Mouse (Mus musculus): ENCODE results near the gene Setdb1. TPM values are rescaled to one million over a fixed set of nuclear protein-coding genes. Genes with fewer than 3 reads are reported as not detected.

Setdb1 gene
- total RNA-seq, 2 experiments from 2014 or later, result 20.5 to 22.4 TPM

DNA sequence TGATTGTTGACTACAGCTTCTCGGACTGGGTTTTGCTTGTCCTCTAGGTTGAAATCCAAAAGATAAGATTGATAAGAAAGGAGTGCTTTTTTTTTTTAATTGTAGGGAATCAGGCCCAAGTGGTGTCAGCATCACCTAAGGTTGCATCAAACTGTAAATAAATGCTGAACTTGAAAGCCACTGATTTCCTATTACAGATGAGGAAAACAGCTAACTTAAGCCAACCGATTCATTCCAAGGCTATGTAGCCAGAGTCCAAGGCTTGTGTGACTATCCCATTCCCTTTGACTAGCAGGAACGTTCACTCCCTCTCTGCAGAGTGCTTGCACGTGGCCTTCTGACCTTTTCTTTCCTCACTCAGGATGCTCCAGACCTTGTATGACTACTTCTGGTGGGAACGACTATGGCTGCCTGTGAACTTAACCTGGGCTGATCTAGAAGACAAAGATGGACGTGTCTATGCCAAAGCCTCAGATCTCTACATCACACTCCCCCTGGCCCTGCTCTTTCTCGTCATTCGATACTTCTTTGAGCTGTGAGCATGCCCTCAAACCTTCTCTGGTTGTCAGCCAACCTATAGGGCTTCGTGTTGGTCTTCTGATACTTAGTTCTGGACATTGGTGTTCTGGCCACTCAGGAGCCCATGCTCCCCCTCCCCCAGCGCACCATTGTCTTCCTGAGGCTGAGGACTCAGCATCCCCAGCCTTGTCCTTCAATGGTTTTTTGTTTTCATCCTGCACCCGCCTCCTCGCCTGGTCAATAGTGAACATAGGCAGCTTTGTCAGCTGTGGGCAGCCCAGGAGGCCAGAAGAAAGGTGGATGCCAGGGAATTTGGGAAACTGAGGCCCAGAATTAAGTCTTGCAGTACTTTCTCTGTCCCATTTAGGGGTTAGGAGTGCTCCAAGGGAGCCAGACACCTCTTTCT is 37.0 kb downstream of the Setdb1 start:
- no peak for ATAC-seq (ENCODE audit: poor library complexity, severe bottlenecking)

DNA sequence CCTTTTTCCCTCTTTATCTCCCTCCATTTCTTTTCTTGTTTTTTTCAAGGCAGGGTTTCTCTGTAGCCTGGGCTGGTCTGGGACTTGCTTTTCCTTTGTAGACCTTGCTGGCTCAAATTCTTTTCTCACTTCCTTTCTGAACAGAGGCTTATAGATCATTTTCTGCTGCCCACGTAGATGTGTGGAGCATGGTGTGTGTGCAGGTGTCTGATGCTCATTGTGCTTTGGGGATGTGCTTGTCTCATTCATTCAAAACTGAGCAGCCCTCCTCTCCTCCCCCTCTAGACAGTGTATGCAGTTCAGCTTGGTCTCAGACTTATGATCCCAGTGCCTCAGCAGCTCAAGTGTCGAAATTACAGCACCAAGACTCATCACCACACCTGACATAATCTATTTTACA is 37.9 kb downstream of the Setdb1 start:
- no peak for ATAC-seq (ENCODE audit: poor library complexity, severe bottlenecking)

DNA sequence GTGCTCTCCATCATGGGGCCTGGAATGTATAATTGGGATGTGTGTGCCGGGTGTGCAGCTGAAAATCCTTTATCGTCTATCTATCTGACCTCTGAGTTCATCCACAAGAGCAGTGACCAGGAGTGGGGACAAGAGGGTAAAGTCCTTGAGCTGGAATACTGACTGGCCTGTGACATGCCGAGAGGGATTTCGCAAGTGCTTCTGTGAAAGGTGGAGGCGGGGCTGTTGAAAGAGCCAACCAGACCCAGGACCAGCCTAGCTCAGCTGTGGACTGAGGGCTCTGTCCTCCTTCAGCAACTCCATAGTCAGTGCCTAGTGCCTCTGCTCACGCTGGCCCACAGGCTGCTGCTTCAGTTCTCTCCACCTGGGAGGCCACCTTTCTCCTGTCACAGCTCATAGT is 38.5 kb downstream of the Setdb1 start:
- ATAC-seq (ENCODE audit: poor library complexity, severe bottlenecking), result peak; percentile 22; the same call in 1 of the 2 replicates

DNA sequence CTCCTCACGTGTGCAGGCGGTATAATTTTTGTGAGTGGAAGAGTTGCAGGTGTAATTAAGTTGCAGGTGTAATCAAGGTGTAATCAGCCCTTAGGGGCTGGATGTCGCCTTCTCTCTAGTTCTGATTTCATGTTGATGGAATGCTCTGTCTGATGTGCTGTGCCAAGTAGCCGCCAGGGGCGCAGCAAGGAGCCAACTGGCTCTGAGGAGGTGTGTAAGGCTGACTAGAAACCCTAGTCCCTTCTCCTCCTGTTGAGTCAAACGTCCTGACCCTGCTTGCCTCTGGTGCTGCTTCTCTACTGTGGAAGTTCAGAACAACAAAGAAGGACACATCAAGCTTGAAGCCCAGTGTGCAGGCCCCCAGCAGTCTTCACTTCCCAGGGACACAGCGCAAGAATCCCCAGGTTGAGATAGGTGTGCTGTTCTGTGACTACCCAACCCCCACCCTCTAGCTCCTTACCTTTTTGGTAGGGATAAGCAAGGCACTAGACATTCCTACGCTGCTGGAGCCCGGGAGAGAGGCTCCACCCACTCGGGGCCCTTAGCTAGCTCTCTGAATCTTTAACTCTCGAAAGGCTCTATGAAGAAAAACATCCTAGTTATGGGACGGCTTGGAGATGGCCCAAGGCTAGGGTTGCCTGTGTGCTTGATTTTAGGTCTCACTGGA is 39.5 kb downstream of the Setdb1 start:
- 0 out of 2 replicates have a peak, but pooled peaks have one; percentile 20 for ATAC-seq (ENCODE audit: poor library complexity, severe bottlenecking)

DNA sequence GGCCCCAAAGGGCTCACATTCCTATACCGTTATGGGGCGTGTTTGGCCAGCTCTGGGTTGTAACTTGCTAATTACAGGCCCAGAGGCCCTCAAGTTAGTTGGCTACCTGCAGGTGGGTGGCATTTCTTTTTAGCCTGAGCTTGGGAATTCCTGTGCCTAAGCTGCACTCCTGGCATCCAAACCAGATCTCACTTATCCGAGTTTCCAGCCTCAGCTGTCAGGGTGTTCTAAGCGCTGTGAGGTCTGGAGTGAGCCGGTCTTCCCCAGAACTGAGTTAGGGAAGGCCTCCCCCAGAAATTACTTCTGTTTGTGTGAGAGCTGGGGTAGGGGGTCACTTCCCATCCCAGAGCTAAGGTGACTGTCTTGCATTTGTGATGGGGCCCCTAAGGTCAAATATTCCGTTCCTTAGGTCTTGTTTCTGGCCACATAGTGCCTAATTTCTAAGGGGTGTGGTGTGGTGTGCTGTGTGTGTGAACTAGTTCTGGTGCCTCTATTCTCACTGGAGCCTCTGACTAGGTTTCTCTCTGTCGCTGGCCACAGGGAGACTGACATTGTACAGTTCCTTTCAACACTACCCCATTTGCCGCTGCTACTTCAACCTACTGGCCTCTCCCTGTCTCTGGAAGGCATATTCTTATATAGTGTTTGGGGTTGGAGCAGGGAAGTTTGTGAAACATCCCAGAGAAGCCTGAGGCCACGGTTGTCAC is 41.0 kb downstream of the Setdb1 start:
- no peak for ATAC-seq (ENCODE audit: poor library complexity, severe bottlenecking)

DNA sequence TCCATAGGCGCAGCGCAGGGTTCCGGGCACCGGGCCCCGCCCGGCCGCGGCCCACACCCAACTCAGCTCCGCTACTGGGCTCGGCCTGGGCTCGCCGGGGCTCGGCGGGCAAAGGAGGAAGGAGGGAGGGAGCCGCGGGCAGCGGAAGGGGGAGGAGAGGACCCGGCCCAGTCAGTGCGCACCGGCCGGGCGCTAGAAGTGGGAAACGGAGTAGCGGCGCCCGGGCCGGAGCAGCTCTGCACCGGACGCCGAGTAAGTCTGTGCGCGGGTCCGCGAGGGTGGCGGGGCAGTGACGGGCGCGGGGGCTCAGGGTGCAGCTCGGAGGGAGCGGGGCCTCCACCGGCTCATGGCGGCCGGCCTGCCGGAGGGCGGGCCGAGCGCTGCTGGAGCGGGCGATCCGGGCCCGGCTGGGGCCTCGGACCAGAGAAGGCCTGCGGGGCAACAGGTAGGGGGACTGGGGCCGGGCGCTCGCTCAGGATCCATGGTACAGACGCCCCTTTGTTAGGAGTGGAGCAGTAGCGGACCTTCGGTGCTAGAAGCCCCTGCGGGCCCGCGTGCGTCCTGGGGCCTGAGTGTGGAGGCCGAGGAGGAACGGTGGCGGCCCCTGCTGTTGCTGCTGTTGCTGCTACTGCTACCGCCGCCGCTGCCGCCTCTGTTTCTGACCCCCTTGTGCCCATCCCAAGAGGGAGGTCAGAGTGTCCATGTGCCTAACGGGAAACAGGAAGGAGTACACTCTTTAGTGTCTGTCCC is 41.7 kb downstream of the Setdb1 start:
- ATAC-seq (ENCODE audit: poor library complexity, severe bottlenecking), result peak; percentile 80

DNA sequence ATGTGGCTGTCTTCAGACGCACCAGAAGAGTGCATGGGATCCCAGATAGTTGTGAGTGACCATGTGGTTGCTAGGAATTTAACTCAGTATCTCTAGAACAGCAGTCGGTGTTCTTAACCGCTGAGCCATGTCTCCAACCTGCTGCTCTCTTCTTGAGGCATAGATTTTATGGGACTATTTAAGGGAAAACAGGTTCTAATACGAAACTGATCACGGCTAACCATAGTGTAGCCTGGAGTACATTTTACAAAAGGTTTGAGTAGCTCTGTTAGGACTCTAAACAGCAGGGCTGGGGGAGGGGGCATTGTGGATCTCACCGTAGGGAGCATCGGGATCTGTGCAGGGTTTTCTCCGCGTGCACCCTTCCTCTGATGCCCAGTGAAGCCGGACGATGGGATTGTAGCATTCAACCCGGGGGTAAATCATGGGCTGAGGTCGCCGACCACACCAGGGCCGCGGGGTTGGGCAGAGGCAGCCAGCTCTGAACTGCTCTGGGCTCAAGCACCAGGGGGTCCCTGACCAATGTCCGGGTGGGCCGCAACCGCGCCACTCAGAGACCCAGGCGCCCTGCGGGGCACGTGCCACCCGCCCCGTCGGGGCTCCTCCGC is 42.4 kb downstream of the Setdb1 start, which contains the start of gene Cers2:
Cers2 (plus strand) TSS at position 306 of the 608 bp plus-strand sequence.
- no peak for ATAC-seq (ENCODE audit: poor library complexity, severe bottlenecking)

DNA sequence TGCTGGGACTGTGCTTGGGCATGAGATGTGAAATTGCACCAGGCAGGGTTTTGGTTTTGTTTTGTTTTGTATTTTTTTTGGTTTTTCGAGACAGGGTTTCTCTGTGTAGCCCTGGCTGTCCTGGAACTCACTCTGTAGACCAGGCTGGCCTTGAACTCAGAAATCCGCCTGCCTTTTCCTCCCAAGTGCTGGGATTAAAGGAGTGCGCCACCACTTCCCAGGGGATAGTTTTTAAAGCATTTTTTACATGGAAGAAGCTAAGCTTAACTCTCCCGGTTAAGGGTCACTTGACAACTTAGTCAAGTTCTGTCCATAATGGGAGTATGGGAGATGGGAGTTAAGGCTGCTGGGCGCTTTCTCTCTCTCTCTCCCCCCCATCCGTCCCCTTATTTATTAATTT is 42.9 kb downstream of the Setdb1 start:
- no peak for ATAC-seq (ENCODE audit: poor library complexity, severe bottlenecking)

DNA sequence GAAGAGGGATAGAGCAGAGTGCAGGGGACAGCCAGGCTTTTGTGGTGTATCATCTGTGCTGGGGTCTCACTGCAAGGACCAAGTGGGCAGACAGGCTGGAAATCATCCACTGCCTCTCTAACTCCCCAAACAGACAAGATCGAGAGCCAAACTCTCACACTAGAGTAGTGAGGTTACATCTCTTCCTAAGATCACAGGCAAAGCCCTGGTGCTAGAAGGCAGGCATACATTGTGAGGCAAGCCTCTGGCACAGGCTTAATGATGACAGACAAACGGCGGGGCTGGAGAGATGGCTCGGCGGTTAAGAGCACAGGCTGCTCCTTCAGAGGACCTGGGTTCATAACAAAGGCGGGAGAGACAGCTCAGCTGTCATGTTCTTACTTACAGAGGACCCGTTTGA is 43.5 kb downstream of the Setdb1 start:
- no peak for ATAC-seq (ENCODE audit: poor library complexity, severe bottlenecking)

DNA sequence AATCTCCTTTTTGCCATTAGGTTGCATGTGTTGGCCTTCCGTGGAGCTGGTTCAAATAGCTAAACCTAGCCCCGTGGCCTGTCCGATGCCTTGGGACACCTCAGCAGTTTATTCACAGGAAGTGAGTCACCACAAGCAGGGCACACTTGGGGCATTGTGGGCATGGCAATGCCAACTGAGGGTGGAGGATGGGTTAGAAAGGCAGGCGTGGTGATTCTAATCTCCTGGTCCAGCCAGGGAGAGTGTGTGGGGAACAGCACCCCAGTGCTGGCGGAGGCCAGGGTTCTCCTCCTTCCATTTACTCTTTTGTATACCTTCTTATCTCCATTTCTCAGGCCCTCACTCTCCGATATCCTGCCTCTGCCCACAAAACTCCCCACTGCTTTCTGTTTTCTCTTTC is 44.4 kb downstream of the Setdb1 start:
- ATAC-seq (ENCODE audit: poor library complexity, severe bottlenecking), result peak; percentile 67

DNA sequence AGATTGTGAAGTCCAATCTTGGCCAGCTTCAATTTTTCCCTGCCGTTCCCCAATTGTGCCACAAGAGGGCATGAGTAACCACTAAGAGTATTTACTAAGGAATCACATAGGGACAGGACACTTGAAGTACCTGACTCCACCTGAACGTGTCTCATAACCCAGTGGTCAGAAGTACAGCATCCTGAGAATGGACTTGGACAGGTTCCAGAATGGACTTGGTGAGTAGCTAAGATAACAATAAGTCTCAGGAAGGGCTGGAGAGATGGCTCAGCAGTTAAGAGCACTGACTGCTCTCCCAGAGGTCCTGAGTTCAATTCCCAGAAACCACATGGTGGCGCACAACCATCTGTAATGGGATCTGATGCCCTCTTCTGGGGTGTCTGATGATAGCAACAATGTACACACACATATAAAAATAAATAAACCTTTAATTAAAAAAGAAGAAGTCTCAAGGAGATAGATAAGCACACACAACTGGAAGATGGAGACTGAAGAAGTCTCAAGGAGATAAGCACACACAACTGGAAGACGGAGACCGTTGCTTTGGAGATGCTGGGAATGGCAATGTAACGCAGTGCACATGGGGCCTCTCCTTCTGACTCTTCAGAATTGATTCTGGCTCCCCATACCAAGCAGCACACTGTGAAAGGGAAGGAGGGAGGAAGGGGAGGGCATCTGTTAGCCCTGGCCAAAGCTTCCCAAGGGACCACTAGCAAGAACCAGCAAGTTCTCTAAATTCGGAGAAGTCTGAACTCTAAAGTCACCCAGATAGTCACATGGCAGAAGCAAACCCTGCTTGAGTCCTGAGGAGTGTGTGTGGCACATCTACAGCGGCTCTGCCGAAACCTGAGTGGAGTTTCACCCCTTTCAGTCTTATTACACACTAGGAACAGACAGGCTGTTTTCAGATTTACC is 45.8 kb downstream of the Setdb1 start:
- ATAC-seq (ENCODE audit: poor library complexity, severe bottlenecking), result peak; percentile 38

DNA sequence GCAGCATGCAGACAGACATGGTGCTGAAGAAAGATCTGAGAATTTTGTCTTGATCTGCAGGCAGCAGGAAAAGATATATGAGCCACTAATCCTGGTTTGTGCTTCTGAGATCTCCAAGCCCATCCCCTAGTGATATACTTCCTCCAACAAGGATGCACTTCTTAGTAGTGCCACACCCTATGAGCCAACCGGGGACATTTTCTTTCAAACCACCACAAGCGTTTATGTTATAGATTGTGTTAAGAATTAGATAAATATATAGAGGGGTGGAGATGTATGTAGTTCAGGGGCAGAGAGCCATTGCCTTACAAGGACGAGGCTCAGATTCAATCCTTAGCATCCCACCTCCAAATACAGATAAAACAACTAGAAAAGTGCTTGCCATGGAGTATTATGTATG is 46.5 kb downstream of the Setdb1 start:
- no peak for ATAC-seq (ENCODE audit: poor library complexity, severe bottlenecking)

DNA sequence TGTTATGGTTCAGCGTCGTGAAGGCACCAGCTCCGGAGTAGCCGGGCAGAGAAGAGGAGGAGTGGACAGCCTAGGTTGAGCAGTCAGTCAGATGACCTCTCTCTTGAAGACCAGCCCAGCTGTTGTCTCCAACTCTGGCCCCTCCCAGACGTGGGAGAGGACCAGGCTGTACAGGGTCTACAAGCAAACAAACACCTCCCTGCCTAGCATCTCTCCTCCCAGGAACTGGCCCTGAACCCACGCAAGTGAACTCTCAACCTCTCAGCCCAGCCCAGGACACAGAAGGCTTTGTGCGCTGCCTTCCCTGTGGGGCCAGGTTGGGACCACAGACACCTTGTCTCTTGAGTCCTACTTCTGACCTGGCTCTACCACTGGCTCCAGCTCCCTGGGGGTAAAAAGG is 49.9 kb downstream of the Setdb1 start, which contains the start of gene Anxa9:
Anxa9 (minus strand) TSS at position 77 of the 400 bp plus-strand sequence.
- ATAC-seq (ENCODE audit: poor library complexity, severe bottlenecking), result no peak

DNA sequence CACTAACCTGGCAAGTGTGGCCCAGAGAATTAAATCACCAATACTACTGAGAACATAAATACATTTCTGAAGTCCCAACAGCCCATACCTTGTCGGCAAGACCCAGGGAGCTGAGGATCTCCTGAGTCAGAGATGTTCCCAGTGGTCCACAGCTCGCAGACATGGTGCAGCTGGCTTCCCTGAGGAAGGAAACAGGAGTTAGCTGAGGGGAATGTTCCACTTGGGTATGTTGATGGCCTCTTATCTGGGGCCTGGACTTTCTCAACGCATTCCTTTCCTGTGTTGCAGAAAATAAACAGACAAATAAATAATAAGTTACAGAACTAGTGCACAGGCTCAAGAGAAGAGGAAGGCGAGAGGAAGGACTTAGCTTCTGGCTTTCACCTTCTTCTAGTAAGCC is 50.8 kb downstream of the Setdb1 start:
- no peak for ATAC-seq (ENCODE audit: poor library complexity, severe bottlenecking)

DNA sequence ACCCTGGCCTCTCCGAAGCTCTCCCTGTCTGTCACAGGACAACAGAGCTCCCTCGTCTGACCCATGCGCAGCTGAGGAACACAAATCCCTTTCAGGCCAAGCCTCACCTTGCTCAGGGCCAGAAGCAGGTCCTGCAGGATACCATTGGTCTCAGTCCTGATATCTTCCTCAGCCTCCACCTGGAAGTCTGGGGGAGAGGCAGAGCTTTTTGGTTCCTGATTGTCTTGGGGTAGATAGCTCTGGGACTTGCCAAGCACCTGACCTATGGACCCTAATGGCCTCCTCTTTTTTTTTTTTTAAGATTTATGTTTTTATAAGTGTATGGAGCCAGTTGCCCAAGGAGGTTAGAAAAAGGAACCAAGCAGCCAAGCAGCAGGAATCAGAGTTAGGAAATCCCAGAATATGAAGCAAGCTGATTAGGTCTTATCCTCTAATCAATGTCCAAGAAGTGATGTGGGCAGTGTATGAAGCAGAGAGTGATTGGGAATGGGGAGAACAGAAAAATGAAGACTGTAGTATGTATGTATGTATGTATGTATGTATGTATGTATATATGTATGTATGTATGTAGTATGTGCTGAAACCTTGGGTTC is 55.7 kb downstream of the Setdb1 start:
- no peak for ATAC-seq (ENCODE audit: poor library complexity, severe bottlenecking)

DNA sequence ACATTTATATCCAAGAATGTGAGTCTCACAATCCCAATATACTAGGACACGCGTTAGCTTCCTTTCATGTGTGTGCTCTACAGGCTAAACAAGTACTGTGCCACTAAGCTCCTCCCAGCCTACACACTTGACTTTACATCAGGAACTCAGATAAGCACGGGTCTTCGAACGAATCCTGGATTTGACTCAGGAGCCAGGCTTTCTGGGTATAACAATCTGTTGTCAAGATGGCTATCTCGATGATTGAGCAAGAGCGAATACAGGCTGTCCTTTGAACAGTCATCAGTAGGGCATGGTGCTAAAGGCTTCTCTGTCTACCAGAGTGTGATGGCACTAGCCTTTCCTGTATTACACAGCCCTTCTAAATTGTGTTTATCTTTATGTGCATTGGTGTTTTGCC is 59.0 kb downstream of the Setdb1 start:
- ATAC-seq (ENCODE audit: poor library complexity, severe bottlenecking), result no peak

DNA sequence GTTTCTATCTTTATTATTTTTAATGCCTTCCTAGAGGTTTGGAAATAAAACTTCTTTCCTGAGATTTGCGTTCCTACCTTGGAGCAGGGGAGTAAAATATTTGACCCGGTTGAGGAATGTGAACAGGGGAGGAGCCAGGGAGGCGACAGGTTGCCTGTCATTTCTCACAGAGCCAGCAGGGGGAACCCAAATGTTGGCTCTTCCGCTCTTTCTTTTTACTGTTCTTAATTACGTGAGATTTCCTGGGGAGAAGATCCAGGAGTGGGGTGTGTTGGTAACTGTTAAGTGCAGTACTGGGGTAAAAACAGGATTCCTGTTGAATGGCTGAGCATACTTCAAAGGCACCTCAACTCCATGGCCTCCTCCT is 60.9 kb downstream of the Setdb1 start:
- ATAC-seq (ENCODE audit: poor library complexity, severe bottlenecking), result peak; percentile 47

DNA sequence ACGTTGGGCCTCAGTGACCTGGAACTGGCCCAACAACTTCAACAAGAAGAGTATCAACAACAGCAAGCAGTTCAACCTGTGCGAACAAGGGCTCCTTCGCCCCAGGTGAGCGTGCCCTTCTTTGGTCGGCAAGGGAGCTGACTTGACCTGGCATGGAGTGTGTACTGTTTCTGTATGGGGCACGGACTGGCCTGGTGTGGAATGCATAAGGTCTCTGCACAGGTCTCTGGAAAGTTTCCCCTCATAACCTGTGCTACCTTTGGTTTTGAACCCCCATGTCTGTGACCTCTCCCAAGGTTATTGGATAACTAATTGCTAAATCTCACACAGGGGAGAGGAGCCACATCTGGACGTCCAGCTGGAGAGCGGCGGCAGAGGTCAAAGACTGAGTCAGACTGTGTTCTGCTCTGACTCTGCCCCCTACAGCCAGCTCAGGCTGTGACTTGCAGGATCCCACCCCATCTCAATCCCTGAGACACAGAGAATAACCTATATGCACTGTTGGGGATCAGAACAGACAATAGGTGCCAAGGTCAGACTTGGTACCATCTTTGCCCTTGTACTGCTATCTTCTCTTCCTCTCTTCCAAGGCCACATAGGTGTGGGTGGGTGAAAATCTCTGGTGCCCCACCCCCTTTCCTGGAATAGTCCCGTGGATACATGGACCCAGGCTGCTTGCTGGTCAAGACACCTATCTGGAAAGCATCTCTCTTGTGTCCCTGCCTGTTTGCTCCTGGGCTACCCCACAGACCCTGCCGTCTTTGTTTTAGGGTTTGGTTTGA is 61.5 kb downstream of the Setdb1 start:
- no peak for ATAC-seq (ENCODE audit: poor library complexity, severe bottlenecking)
